Mouse (Mus musculus) 416B (cell line): ENCODE results near the gene Dnajc16.
A peak's percentile ranks its signal among the peaks of the same experiment; 100 is the strongest.

Experiments used
- DNase-seq: peaks from one replicate; pipeline ENCODE4 v3.0.0; 2011; ENCODE audit warnings: low read depth

Gene Dnajc16

DNA sequence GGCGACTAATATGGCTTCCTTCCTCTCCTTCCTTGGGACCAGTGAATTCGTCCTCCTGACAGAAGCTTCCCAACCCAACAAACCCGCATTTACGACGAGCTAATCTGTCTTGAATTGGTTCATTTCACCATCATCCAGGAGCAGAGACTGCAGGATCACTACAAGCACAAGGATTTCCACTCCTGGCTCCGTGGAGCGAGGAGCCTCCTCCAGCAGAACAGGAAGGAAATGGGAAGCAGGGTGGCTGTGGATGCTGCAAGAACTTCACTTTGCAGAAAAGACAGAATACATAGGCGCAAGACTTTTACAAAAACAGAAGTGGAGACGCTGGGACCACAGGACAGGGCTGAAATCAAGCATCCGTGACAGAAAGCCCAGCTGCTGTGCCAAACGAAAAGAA, 66.1 kb downstream of the Dnajc16 start:
- DNase-seq, result no peak

DNA sequence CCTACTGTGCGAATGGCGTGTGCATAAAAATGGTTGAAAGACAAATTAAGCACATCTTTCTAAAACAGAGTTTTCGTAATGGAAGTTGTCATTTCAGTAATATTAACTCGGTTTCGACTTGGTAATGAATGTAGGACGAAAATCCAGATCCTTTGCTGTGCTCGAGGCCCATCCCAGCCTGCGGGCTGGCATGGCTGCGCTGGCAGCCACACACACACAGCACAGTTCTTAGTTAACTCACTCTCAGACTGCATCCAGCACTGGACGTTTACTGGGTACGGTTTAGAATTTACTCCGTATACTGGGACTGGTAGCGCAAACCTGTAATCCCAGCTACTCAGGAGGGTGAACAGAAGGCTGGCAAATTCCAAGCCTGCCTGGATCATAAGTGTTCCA, 67.1 kb downstream of the Dnajc16 start:
- peak; percentile 34 for DNase-seq

DNA sequence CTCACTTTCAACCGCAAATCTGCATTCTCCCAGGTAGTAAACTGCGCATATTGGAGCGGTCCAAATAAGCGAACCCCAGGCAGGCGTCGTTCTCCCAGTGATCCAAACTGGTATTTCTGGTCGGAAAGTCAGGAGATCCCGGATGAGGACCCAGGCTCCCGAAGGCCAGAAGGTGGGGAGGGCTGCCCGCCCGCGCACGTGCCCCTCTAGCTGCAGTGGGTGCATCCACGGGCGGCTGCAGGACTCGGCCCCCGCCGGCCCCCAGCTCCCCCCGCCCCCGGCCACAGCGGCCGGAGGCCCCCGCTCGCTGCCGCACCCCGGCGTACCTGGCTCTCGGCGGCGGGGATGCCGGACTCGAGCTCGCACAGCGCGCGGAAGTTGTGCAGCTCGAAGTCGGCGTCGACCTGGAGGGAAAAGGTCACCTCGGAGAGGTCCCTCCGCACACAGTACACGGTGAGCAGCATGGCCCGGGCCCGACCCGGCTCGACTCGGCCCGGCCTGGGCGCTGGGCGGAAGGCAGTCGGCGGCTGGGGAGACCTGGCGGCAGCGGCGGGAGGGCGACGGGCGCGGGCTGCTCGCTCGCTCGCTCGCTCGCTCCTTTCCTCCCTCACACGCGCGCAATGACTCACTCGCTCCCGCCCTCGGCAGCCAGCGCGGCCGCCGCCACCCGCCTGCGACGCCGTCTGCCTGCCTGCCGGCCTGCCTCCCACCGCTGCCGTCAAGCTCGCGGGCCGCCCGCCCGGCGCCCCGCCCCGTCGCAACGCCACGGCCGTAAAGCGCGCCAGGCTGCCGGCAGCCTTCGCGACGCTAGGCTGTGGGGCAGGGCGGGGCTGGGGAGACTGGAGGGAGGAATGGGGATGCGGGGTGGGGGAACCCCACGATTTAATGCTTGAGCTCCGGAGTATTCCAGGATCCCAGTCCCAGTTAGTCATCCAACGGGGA, 67.7 kb downstream of the Dnajc16 start, which contains the start of gene Ddi2:
Gene Ddi2, minus strand, starts transcription at position 689 of the 942 bp plus-strand sequence.
- DNase-seq, result peak; percentile 87

DNA sequence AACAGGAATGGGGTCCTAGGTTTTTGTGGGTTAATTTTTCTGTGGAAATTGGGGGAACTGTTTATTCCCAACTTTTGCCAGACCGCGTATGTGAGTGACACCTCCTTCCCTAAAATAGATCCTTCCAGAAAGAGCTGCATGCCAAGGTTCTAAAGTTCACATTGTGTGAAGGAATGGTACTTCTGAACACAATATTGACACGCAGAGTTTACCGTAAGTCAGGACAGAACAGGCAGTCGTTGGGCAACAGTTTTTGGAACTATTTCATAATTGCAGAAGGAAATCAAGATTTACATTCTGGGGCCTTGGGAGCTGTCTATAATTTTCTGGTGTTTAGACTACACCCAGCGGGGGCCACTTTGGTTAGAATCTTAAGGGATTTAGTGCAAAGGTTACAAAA, 68.8 kb downstream of the Dnajc16 start:
- peak; percentile 55 for DNase-seq

DNA sequence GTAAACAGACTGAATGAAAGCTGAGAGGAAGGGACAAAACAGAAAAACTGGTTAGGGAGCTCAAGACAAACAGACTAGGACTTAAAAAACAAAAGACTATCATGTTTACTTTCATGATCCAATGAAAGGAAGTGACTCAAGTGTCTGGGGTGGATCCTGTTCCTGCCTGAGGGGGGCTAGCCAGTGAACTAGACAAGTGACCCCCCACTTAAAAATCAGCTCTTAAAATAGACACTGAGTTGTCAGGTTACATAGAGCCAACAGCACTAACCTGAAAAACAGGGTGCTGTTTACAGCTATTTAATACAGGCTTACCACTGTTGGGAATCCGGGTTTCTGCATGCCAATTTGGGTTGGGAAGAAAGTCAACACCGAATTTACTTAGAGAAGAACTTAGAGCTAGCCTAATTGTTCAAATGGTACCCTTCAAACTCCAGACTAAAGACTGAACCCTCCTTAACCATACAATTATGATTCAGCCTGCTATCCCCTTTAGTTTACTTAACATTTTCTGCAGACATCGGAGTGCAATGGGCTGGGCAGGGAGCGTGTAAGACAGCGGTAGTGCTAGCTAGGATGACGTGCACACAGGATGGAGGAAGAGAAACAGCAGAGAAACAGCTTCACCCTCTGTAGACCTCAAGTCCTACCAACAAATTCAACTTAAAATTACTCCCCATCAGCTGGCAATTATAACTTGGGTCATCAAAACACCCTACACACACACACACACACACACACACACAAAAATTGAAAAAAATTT, 69.8 kb downstream of the Dnajc16 start:
- peak; percentile 50 for DNase-seq

DNA sequence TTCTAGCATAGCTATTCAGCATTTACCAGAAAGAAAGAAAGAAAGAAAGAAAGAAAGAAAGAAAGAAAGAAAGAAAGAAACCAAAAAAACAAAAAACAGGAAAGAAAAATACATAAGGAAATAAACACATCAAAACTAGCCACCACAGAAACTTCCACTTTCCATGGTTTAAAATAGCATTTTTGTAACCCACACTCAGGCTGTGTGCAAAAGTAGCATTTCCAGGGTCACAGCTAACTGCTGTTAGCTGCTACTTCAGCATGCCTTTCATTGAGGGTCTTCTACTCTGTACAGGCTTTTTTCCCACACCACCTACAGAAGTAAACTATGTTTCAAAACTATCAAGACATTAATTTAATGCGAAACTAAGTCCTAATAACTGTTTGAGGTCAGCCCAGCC, 71.4 kb downstream of the Dnajc16 start:
- DNase-seq, result no peak

DNA sequence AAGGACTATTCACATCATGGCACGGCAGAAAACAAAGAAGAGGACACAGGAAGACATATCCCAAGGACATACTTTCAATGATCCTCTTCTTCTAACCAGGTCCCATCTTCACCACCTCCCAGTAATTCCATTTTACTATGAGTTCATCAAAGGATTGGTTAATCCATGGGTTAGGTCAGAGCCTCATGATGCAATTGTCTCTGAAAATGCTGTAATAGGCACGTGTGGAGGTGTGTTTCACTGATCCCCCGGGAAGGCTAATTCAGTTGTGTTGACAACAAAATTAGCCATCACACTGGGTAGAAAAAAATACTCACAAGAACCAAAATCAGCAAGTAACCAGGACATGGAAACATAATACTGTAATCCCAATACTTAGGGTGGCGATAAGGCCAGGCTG, 73.1 kb downstream of the Dnajc16 start:
- DNase-seq, result peak; percentile 25

DNA sequence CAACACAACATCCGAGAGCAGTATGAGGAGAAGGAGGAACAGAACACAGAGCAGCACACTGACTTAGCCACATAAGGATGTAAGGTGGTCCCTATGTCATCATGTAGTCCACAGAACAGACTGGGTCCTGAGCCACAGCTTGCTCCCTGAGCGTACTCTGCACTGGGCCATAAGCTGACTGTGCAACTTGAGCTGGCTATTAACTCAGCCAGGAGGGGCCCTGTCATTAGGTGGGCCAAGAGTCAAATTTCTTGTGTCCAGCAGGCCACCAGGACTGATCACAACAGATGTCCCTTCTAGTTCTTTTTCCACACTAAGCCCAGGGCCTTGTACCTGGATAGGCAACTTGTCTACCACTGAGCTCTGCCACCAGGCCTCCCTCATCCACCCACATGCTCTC, 75.7 kb downstream of the Dnajc16 start:
- DNase-seq, result no peak

DNA sequence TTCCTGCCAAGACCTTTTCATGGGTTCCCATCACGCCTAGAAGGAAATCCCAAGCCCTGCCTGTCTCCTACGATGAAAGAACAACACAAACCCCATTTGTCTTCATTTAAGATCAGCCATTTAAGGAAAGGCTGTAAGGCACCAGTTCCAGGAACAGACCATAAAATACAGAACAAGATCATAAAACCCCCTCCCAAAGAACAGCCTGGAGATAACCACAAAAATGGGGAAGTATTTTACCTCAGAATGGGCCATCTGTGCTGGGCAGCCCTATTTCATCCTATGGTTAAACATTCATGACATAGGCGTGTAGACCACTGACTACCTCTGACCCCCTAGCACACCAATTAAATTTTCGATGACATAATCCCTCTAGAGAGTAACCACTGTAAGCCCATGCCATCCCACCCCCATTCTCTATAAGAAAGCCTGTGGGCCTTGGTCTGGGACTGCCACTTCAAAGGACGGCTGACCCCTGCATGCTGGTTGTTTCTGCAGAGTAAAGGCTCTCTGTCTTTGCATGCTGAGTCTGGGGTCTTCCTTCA, 77.1 kb downstream of the Dnajc16 start:
- peak; percentile 54 for DNase-seq

DNA sequence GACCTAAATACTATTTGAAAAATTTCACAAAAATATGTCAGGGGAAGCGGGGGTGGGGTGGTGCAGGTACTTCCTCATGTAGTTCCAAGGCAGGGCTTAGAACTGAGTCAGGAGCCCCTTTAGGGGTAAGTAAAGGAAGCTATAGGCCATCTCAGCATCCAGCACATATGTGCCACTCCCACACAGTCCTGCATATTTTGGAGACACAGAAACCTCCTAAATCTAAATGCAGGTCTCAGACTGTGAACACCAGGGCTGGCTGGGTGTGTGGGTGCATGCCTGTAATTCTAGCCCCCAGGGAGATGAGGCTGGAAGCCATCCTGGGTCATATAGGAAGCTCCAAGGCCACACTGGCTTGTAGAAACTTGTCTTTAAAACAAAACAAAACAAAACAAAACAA, 79.5 kb downstream of the Dnajc16 start:
- DNase-seq, result no peak
